Mouse (Mus musculus) brain, adult 2 months (tissue): ENCODE measurements at regions not wholly inside any gene's neighbourhood (a gene's known extent, or its start where the extent isn't known, plus 50 kb on each side); places are given as distances from the start of the nearest gene placed in this dataset.
"Not testable (repeated sequence)": the region's sequence is repeated elsewhere in the genome, so short reads cannot be mapped to it uniquely, and the experiment has no call there.

Source experiments
- DNase-seq: peaks from one replicate; pipeline ENCODE4 v3.0.0; 2011; ENCODE audit warnings: low read depth, low spot score

DNA sequence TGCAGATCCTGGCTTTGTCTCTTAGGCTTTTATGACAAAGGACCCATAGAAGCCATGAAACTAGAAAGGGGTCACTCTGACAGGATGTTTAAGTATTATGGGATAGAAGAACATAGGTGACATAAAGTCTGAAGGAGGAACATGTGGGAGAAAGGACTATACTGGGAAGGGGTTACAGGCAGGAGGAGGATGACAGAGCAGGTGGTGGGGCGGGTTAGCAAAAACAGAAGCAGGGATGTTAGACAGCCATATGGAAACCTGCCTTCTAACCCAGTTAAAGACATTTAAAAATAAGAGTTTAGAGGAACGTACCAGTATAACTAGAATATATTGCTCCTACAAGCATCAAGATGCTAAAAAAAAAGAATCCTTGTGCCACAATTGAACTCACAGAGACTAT, 438.9 kb upstream of the Htr2a start:
- peak; percentile 63 for DNase-seq

GRCm38 (mm10) chr14:74205011-74205410, 435.6 kb upstream of the Htr2a start:
- peak; percentile 65 for DNase-seq

DNA sequence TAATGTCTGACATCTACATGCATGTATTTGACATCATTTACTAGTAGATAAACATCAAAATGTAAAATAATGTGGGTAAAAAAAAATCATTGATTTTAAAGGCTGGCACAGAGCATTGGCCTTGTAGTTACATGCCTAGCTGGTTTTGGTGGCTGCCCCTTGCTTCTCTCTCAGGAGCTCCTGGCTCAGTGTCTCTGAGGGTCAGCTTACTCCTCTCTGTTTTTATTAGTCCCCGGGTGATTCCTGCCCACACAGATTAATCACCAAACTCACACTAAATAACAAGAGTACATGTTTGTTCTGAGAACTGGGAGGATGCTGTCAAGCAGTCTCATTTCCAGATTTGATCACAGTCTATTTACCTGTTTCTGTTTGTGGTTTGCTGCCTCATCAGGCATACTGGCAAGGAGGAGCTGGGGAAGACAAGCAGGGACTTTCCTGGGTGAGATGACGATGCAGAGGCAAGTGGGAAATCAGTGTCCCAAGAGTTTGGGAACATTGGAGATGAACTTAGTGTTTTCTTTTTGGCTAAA, 422.7 kb upstream of the Htr2a start:
- no peak for DNase-seq

DNA sequence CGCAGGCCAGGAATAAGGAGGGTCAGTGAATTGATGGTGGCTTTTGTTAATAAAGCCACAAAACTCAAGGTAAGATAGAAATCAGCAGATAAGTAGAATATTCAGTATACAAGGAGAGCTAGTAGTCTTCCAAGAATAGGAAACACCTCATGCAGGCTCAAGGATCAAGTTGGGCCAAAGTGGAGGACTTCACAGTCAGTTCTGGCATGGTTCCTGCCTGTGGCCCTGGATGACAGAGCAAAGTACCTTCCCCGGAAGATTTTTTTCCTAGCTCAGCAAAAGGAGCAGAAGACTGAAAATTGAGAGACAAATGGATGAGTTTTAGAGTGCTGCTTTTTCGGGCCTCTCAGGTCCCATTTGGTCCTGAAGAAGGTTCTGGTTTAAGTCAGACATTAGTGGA, 420.9 kb upstream of the Htr2a start:
- DNase-seq = no peak

- peak; percentile 20 for DNase-seq
Measured at GRCm38 (mm10) chr14:74222093-74222492, 418.5 kb upstream of the Htr2a start.

DNA sequence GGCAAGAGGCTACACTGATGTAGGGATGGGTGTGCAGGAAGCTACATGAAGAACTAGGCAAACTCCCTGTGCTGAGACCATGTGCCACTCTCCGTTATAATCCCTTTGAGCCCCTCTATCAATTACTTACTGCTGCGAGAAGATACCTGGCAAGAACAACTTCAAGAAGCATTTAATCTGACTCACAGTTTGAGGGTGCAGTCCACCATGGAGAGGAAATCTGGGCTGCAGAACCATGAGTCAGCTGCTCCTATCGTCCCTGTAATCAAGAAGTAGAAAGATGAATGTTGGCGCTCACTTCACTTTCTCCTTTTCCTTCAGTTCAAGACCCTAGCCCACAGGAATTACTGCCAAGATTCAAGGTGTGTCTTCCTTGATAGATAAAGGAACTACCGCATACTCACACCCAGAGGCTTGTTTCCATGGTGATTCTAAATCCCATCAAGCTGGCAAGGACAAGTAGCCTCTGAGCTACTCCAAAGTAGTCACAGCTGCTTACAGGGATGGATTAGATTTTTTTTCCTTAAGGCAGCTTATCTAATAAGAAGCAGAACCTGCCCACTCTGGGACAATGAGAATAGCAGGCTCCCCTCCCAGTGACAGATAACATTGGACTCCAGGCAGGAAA, 411.0 kb upstream of the Htr2a start:
- no peak for DNase-seq

- no peak for DNase-seq
Measured at GRCm38 (mm10) chr14:74240212-74240611, 400.4 kb upstream of the Htr2a start.

GRCm38 (mm10) chr14:74249263-74249878, 391.3 kb upstream of the Htr2a start:
- DNase-seq = no peak

DNA sequence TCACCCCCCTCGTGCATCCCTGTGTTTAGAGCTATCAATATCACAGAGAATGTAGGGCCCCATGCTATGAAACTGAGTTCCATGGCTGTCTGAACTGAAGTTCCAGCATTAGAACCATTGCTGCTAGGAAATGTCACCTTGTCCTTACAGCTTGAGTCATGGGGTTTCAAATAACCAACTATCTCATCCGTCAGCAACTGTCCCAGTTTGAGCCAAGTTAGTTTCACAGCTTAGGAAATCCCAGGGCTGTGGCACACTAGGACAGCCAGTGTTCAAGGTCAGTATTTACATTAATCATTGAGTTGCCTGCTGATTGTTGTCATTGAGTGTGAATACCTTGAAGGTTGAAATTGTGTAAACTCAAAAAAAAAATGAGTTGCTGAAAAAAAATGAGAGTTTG, 390.6 kb upstream of the Htr2a start:
- DNase-seq = no peak

DNA sequence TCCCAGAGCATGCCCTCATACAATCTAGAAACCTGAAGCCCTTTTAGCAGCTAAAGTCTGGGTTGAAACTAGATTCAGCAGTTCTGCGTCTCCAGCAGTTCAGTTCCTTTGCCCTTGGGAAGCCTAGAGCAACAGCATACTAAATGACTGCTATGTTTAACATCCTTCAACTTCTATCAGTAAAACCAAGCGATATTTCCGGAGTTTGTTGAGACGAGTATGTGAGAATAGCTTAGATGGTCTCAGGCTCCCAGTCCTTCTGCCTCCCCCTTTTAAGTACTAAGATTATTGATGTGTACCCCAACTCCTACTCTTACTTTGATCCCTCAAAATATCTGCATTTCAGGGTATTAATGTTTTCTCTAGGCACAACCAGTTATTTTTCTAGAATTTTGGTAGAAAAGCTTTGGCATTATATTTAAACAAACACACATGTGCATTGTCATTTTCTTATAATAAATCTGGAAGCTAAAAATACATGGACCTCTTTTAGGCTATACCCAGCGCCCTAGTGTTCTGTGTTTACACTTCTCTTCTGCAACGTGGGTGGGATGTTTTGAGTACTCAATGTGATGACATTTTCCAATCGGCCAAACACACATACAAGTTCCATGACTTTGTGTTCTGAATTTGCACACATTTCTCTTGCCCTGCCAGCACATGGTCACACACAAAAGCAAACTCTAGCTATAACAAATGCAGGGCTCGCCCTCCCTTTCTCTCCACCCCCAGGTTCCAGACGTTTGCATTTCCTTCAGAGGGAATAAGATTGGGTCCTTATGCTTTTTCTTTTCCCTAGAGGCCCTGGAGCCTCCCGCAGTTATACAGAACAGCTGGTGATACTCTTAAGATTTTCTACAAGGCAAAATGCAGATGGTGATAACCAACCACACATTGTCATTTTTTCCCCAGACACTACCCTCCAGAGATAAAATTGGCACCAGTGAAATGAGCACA, 388.2 kb upstream of the Htr2a start:
- DNase-seq = peak; percentile 84

DNA sequence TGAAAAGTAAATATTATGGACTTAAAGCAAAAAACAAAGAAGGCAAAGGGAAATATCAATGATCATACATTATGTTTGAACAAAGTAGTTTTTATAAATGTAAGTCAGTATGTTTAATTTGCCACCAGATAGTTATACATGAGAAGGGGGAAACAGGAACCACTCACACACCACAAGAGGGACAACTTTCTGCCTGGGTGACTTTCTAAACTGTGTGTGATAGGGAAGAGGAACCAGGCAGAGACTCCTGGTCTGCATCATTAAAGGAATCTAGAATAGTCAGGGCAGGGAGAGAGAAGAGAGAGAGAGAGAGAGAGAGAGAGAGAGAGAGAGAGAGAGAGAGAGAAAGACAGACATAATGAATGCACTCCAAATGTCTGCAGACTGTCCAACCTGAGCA, 385.6 kb upstream of the Htr2a start:
- no peak for DNase-seq

GRCm38 (mm10) chr14:74259437-74259836, 381.2 kb upstream of the Htr2a start:
- DNase-seq = peak; percentile 24

DNA sequence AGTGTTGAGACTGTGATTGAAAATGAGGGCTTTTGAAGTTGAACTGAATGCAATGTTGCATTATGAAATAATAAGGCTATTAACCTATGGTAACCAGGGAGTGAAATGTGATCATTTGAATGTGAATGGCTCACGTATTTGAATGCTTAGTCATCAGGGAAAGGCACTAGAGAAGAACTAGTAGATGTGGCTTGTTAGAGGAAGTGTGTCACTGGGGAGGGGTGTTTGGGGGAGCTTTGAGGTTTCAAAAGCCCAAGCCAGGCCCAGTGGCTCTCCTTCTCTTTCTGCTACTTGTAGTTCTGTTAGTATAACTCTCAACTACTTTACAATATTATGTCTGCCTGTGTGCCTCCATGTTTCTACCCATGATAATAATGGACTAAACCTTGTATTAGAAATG, 373.6 kb upstream of the Htr2a start:
- no peak for DNase-seq

DNA sequence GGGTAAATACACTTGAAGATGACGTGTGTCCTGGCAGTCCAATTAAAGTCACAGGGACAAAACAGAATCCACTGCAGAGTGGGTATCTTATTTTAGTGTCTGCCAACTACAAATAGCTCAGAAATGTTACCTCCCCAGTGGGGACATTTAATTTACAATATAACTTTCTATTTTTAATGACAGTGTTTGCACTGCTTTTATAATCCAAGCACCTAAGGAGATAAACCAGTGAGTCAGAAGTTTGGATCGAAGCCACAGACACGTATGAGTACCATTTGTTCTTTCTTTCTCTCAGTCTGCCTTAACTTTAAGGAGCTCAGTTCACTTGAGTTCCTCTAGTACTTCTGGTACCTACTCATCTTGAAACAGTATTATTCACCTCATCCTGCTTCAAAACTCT, 346.1 kb upstream of the Htr2a start:
- peak; percentile 83 for DNase-seq

DNA sequence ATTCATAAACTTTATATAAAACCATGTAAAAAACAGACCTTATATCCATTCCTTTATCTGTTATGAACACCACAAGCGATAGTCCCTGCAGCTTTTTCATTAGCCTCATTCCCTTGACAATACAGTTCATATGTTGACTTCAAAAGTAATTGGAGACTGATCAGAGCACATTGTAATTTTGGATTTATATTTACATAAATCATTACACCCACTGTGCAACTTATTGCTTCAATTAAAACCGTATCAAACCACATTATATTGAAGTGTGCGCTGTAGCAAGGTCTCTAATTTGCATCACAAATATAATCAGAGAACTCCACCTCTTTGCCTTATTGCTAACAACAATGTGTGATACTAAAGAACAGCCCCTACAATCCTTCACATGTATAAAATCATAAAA, 336.2 kb upstream of the Htr2a start:
- no peak for DNase-seq

GRCm38 (mm10) chr14:74306717-74307307, 333.8 kb upstream of the Htr2a start:
- no peak for DNase-seq

GRCm38 (mm10) chr14:74309451-74309850, 331.2 kb upstream of the Htr2a start:
- DNase-seq = not testable (repeated sequence)

- DNase-seq = no peak
Measured at GRCm38 (mm10) chr14:74327291-74327690, 313.3 kb upstream of the Htr2a start.

DNA sequence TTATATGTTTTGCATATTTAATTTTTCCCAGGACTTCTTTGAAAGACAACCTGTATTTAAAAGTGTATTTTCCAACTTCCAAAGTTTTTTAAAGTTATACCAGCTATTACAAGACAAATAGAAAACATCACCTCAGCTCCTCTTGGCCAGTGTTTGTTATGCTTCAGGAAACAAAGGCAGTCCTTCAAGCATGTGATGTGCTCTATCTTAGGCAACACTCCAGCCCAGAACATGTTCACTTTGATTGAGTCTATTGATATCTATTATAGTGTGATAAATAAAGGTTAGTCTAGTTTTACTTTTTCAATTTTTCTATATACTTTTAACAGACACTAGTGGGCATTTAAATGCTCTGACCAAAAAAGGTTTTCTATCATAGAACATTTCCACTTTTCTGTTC, 289.9 kb upstream of the Htr2a start:
- no peak for DNase-seq

GRCm38 (mm10) chr14:74352286-74352685, 288.4 kb upstream of the Htr2a start:
- DNase-seq = no peak

- no peak for DNase-seq
Measured at GRCm38 (mm10) chr14:74358730-74359444, 281.8 kb upstream of the Htr2a start.
